Mouse (Mus musculus): ENCODE measurements around the gene Plin4. TPM values are rescaled to one million over a fixed set of nuclear protein-coding genes. Genes with fewer than 3 reads are reported as not detected.
A peak's percentile ranks its signal among the peaks of the same experiment; 100 is the strongest.

Plin4 gene
- polyA plus RNA-seq, 1 experiment from 2014 or later, result 0.04 TPM

GRCm38 (mm10) chr17:56123681-56124340 lies 14.2 kb upstream of the Plin4 start:
- 41% methylated on average over 59 of the region's 59 CpGs for WGBS
- Histone ChIP-seq H3K27me3 (peaks cover 80% of the 10 kb centered on the region), H3K9me3 (peaks cover 17% of the 10 kb centered on the region), H3K4me3 (peak overlapping the region; percentile 46), H3K4me1 (peaks cover 24% of the 10 kb centered on the region), H3K9ac (peak overlapping the region; percentile 68), H3K27ac (no peak overlapping the region), H3K4me2 (replicated peaks) (peak overlapping the region; percentile 77), H3K36me3 (peaks cover 8% of the 10 kb centered on the region)
- no peak for ATAC-seq (ENCODE audit: low FRiP score, low read depth)

GRCm38 (mm10) chr17:56123161-56123560 lies 13.6 kb upstream of the Plin4 start:
- H3K4me2 ChIP-seq (replicated peaks), result no peak overlapping the region
- peaks cover 24% of the 10 kb centered on the region for H3K4me1 ChIP-seq
- H3K27me3 ChIP-seq, result peaks cover 86% of the 10 kb centered on the region
- no peak overlapping the region for H3K27ac ChIP-seq
- peaks cover 8% of the 10 kb centered on the region for H3K36me3 ChIP-seq
- no peak for ATAC-seq (ENCODE audit: low FRiP score, low read depth)
- peaks cover 17% of the 10 kb centered on the region for H3K9me3 ChIP-seq
- no peak overlapping the region for H3K4me3 ChIP-seq
- WGBS, result 85% methylated on average over 12 of the region's 12 CpGs
- no peak overlapping the region for H3K9ac ChIP-seq

GRCm38 (mm10) chr17:56121826-56122225 lies 12.2 kb upstream of the Plin4 start, which contains the start of gene Lrg1:
Gene Lrg1 (minus strand): TSS chr17:56122001.
- Histone ChIP-seq H3K9ac (no peak within 1 kb of the TSS), H3K27ac (no peak within 1 kb of the TSS), H3K4me1 (peaks cover 30% of the 10 kb centered on the region), H3K4me3 (no peak within 1 kb of the TSS), H3K36me3 (peaks cover 8% of the 10 kb centered on the region), H3K4me2 (replicated peaks) (no peak within 1 kb of the TSS), H3K27me3 (peaks cover 99% of the 10 kb centered on the region), H3K9me3 (peaks cover 17% of the 10 kb centered on the region)
- 52% methylated on average over 2 of the region's 2 CpGs for WGBS
- ATAC-seq (ENCODE audit: low FRiP score, low read depth), result no peak

GRCm38 (mm10) chr17:56119981-56120880 lies 10.6 kb upstream of the Plin4 start:
- H3K9me3 ChIP-seq, result peaks cover 17% of the 10 kb centered on the region
- ATAC-seq (ENCODE audit: low FRiP score, low read depth), result no peak
- H3K4me1 ChIP-seq, result peaks cover 30% of the 10 kb centered on the region
- H3K27me3 ChIP-seq, result peaks cover 100% of the 10 kb centered on the region
- H3K4me3 ChIP-seq, result peak overlapping the region; percentile 22
- H3K9ac ChIP-seq, result peak overlapping the region; percentile 35; the same call in 1 of the 2 replicates
- H3K27ac ChIP-seq, result no peak overlapping the region
- WGBS, result 6% methylated on average over 66 of the region's 66 CpGs
- peaks cover 8% of the 10 kb centered on the region for H3K36me3 ChIP-seq
- H3K4me2 ChIP-seq (replicated peaks), result peak overlapping the region; percentile 45

- H3K36me3 ChIP-seq, result peaks cover 8% of the 10 kb centered on the region
- H3K4me1 ChIP-seq, result peaks cover 25% of the 10 kb centered on the region
- peak overlapping the region; percentile 22; the same call in 1 of the 2 replicates for H3K4me3 ChIP-seq
- peaks cover 92% of the 10 kb centered on the region for H3K27me3 ChIP-seq
- WGBS, result 38% methylated on average over 12 of the region's 12 CpGs
- peak overlapping the region; percentile 45 for H3K4me2 ChIP-seq (replicated peaks)
- no peak overlapping the region for H3K9ac ChIP-seq
- ATAC-seq (ENCODE audit: low FRiP score, low read depth), result no peak
- H3K27ac ChIP-seq, result no peak overlapping the region
- H3K9me3 ChIP-seq, result peaks cover 17% of the 10 kb centered on the region
These were observed 9.8 kb upstream of the Plin4 start for GRCm38 (mm10) chr17:56119431-56119830.

GRCm38 (mm10) chr17:56117251-56117710 lies 7.7 kb upstream of the Plin4 start, which contains the start of gene Plin5:
Gene Plin5 (minus strand): TSS chr17:56117596.
- peaks cover 6% of the 10 kb centered on the region for H3K9me3 ChIP-seq
- peaks cover 18% of the 10 kb centered on the region for H3K4me1 ChIP-seq
- 3% methylated on average over 27 of the region's 27 CpGs for WGBS
- H3K27ac ChIP-seq, result no peak within 1 kb of the TSS
- ATAC-seq (ENCODE audit: low FRiP score, low read depth), result no peak
- peaks cover 70% of the 10 kb centered on the region for H3K27me3 ChIP-seq
- peak within 1 kb of the TSS; percentile 4; the same call in 1 of the 2 replicates for H3K9ac ChIP-seq
- H3K4me2 ChIP-seq (replicated peaks), result peak within 1 kb of the TSS; percentile 62
- H3K4me3 ChIP-seq, result peak within 1 kb of the TSS; percentile 31
- H3K36me3 ChIP-seq, result 0 out of 2 replicates have a peak, but pooled peaks cover under 1% of the 10 kb centered on the region

- 80% methylated on average over 10 of the region's 10 CpGs for WGBS
- Histone ChIP-seq H3K27ac (no peak overlapping the region), H3K4me2 (replicated peaks) (no peak overlapping the region), H3K27me3 (peaks cover 60% of the 10 kb centered on the region), H3K9me3 (no peaks in the 10 kb centered on the region), H3K36me3 (0 out of 2 replicates have a peak, but pooled peaks cover 3% of the 10 kb centered on the region), H3K4me1 (peaks cover 18% of the 10 kb centered on the region), H3K4me3 (no peak overlapping the region), H3K9ac (no peak overlapping the region)
- ATAC-seq (ENCODE audit: low FRiP score, low read depth), result no peak
These were observed 6.6 kb upstream of the Plin4 start for GRCm38 (mm10) chr17:56116193-56116592.

- peaks cover 25% of the 10 kb centered on the region for H3K27me3 ChIP-seq
- H3K4me3 ChIP-seq, result no peak overlapping the region
- H3K36me3 ChIP-seq, result peaks cover 11% of the 10 kb centered on the region; the same call in 1 of the 2 replicates
- no peak overlapping the region for H3K27ac ChIP-seq
- no peak overlapping the region for H3K9ac ChIP-seq
- ATAC-seq (ENCODE audit: low FRiP score, low read depth), result no peak
- WGBS, result 84% methylated on average over 3 of the region's 3 CpGs
- peaks cover 5% of the 10 kb centered on the region for H3K4me1 ChIP-seq
- no peak overlapping the region for H3K4me2 ChIP-seq (replicated peaks)
- no peaks in the 10 kb centered on the region for H3K9me3 ChIP-seq
These were observed 3.1 kb upstream of the Plin4 start for GRCm38 (mm10) chr17:56112743-56113142.

- ATAC-seq (ENCODE audit: low FRiP score, low read depth), result no peak
- no peaks in the 10 kb centered on the region for H3K4me1 ChIP-seq
- H3K9ac ChIP-seq, result no peak overlapping the region
- H3K4me3 ChIP-seq, result no peak overlapping the region
- H3K9me3 ChIP-seq, result no peaks in the 10 kb centered on the region
- no peak overlapping the region for H3K27ac ChIP-seq
- H3K27me3 ChIP-seq, result peaks cover 16% of the 10 kb centered on the region
- H3K36me3 ChIP-seq, result peaks cover 19% of the 10 kb centered on the region; the same call in 1 of the 2 replicates
- no peak overlapping the region for H3K4me2 ChIP-seq (replicated peaks)
- WGBS, result 46% methylated on average over 5 of the region's 5 CpGs
These were observed 2.3 kb upstream of the Plin4 start for GRCm38 (mm10) chr17:56111864-56112263.

GRCm38 (mm10) chr17:56111021-56111420 lies 1.4 kb upstream of the Plin4 start:
- H3K27me3 ChIP-seq, result peaks cover 8% of the 10 kb centered on the region
- no peak for ATAC-seq (ENCODE audit: low FRiP score, low read depth)
- 80% methylated on average over 1 of the region's 1 CpGs for WGBS
- H3K4me3 ChIP-seq, result no peak overlapping the region
- H3K4me1 ChIP-seq, result no peaks in the 10 kb centered on the region
- H3K36me3 ChIP-seq, result peaks cover 20% of the 10 kb centered on the region; the same call in 1 of the 2 replicates
- H3K27ac ChIP-seq, result no peak overlapping the region
- no peak overlapping the region for H3K9ac ChIP-seq
- no peak overlapping the region for H3K4me2 ChIP-seq (replicated peaks)
- no peaks in the 10 kb centered on the region for H3K9me3 ChIP-seq

- no peak for ATAC-seq (ENCODE audit: low FRiP score, low read depth)
- peaks cover 20% of the 10 kb centered on the region; the same call in 1 of the 2 replicates for H3K36me3 ChIP-seq
- no peak overlapping the region for H3K9ac ChIP-seq
- no peak overlapping the region for H3K4me2 ChIP-seq (replicated peaks)
- no peaks in the 10 kb centered on the region for H3K4me1 ChIP-seq
- WGBS, result 72% methylated on average over 4 of the region's 4 CpGs
- peaks cover 3% of the 10 kb centered on the region; the same call in 1 of the 2 replicates for H3K27me3 ChIP-seq
- H3K9me3 ChIP-seq, result no peaks in the 10 kb centered on the region
- no peak overlapping the region for H3K27ac ChIP-seq
- H3K4me3 ChIP-seq, result no peak overlapping the region
These were observed 968 bp upstream of the Plin4 start for GRCm38 (mm10) chr17:56110571-56110970.

Measured in limb, embryonic 13.5 days (tissue).